Mouse (Mus musculus) gonadal fat pad, adult 2 months (tissue): Measurements from ENCODE around the gene Dgki. TPM values are rescaled to one million over a fixed set of nuclear protein-coding genes. Genes with fewer than 3 reads are reported as not detected.

ENCODE experiments used
- DNase-seq: peaks from one replicate; pipeline ENCODE4 v3.0.0-alpha.2; 2012; ENCODE audit warnings: low read depth
- polyA plus RNA-seq: library from polyadenylated mRNA; depleted of rRNA; stranded (reverse); fragments of >200 nt; gene quantifications from 2 replicates; pipeline ENCODE4 v1.2.3, GENCODE M21; 2012; rRNA removed

The Dgki gene
- polyA plus RNA-seq, 1 experiment, result 3.4 TPM

DNA sequence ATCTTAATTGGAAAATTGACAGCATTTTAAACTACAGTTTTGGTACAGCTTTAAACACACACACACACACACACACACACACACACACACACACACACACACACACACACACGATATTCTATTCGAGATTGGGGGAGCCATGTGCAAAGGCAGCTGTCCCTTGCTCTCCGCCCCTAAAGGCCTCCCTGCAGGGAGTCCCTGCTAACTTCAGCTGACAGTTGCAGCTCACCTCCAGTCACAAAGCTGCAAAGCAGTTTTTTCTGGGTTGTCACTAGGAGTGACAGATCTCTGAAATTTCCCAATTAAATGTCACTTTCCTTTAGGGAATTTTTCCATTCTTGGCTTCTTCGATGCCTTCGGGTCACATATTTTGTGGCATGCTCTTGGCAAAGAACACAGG is 489.5 kb downstream of the Dgki start:
- DNase-seq, result no peak

DNA sequence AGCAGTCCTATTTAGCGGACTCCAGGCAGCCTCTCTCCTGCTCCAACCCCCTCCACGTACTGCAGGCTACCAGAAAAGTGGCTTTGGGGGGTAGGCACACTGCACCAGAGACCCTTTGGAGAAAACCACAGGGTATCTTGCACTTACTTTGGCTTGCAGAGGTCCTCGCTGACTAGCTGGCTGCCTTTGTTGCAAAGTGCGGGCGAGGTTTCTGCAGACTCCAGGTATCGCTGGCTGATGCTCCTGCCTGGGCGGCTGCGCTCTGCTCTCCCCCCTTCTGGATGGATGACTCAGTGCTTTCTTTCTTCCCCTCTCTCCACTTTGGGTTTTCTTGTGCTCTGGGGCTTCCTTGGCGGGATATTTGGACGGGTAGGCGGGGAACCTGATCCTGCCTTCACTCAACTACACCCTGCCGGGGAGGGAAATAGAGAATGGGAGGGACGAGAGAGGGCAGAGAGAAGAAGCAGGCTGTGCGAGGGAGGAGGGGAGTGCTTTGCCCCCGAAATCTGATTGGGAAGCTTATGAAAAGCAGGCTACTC is 490.2 kb downstream of the Dgki start, which contains the start of gene Ptn:
Ptn (minus strand) TSS at position 474 of the 539 bp plus-strand sequence.
- no peak for DNase-seq

DNA sequence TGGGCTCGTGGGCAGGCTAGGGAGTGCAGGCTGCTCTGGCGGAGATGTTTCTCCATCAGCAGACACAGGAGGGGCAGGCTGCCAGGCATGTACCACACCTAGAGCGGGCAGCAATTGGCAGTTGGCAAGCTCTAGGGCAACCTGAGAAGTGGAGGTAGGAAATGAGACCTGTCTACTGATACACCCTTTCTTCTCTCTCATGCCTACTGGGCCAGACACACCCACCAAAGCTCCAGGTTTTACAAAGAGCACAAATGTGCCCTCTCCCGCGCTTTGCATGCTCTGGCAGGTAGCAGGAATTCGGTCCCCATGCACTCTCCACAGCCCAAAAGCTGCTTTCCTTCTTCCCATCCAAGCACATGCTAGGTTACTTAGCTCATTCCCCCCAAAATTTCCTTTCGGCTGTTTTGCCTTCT is 490.7 kb downstream of the Dgki start:
- DNase-seq, result no peak

DNA sequence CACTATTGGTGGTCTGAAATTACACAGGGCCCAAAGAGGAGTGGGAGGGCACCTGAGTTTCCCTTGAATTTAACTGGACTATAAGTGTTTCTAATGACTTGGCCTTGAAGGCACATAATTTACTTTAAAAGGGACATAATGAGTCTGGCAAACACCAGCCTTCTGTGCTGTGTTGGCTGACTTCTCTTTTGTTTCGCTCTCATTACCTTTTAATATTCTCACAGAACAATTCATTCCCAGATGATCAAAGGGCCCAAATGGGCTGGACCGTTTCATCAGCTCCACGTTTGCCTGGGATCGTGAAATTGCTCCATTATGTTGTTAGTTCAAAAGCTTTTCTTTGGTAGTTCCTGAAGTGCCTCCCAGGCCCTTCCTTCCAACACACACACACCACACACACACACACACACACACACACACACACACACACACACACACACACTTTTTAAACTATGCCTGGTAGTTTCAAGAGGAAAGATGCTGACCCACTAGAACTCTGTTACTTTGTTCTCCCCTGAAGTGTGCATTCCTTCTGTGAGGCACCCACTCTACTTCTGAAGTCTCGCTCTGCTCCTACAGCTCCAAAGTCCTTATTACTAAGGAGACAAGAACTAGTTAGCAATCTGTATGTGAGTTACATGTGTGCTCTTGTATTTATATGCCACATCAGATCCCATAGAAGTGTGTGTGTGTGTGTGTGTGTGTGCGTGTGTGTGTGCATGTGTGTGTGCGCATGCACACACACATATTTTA is 491.5 kb downstream of the Dgki start:
- DNase-seq, result no peak

DNA sequence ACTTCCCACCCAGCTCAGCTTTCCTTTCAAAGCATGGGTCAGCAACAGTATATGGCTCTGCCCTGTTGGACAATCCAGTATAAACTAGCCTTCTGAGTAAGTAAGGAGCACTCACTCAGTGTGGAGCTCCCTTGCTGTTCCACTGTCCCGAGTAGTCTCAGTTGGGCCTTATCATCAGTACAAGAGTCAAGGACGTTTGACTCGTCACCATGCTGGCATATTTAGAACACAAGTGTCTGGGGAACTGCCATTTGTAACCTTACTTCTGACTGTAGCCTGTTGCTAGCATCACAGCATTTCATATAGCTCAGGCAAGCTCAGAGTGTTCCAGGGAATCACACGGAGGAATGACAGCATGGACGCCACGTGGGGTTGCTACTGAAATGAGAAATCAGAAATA is 493.1 kb downstream of the Dgki start:
- no peak for DNase-seq

DNA sequence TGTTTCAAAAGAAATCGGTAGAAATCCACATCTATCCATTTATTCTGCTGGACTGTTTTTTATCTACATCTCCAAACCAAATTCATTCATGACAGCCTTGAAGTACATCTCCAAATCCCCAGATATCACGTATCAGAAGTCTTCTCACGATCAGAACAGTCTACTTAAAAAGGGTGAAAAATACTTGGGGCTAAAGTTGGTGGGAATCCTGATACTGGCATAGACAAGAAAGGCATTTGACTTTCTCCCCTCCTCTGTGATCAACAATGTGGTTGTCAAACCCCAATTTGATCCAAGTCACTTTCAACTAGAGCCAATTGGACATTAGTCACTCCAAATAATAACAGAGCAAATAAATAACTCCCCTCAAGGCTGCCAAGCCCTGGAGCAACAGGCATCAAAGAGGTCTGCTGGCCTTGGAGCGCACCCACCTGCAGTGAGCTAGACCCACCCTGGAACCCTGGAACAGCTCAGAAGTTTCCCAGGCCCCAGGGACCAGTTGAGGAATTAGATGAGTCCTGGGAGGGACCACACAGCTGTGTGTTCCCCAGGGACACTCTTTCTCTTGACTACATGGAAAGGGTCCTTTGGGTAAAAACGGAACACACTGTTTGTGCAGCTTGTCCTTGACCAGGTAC is 499.6 kb downstream of the Dgki start:
- no peak for DNase-seq

DNA sequence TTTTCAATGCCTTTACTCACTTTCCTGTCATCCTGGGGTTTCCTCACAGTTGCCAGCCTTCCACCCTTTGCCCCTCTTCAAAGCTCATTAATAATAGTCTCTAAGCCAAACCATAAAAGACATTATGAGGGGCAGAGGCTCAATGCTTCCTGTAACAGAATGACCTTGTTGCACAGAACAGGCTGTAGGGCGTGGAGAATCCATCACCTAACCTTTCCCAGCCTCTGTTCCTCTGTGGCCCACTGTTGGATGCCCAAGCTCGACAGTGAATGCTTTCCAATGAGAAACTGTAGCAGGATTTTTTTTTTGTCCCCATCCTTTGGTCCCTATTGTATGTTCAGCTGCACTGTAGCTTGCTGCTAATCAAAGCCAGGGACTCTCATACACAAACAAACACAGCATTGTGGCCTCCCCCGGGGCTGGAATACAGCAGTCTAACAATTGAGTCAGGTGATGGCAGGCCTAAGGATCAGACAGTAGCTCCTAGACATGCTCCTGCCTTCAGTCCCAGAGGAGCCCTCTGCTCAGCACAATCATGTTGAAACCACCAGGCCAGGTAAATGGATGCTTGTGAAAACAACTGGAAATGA is 502.8 kb downstream of the Dgki start:
- no peak for DNase-seq

Other genes with a start within 250 kb of the Dgki start
- 32.2 and 55.4 TPM in 2 replicates for gene Creb3l2, start 142.0 kb upstream of the Dgki start, polyA plus RNA-seq
- gene Akr1d1, start 230.0 kb upstream of the Dgki start, polyA plus RNA-seq, result 0.10 TPM in 1 of 2 replicates, not detected in the other